Mouse (Mus musculus): ENCODE data around the gene Ferd3l. TPM values are rescaled to one million over a fixed set of nuclear protein-coding genes. Genes with fewer than 3 reads are reported as not detected.

Gene Ferd3l
- polyA plus RNA-seq, 1 experiment from 2014 or later, result 5.5 TPM

DNA sequence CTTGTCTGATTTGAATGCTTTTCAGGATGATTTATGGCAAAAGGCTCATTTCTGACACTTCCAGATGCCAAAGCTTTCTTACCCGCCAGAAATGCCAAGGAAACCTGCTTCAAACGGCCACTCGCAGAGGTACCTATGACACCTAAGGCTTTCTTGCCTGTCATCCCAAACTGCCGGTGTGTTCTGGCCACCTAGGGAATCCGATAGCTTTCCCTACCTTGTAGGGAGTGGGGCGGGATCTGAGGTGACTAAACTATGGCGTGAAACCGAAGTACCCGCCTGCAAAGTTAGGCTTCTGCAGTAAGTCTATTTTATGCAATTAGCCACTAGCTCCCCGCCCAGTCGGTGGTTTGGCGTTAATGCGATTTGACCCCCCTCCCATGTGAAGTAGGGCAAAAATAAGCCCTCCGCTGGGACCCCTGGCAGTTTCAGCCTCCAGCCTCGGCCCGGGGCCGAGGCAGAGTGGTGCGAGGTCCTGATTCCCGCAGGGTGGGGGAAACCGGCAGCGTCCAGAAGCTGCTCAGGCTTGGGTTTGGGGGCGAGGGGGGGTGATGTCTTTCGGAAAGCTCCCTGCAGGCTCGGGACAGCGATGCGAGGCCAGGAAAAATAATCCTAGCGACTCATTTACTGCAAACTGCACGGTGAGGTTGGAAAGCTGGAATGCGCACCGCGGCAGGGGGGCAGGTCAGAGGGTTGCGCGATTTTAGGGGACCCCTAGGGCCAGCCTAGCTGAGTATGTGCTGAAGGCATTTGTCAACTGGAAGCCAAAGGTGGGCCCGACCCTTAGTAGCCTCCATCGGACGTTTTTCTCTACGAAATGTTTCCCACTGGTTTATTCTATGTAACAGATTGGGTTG lies 40.0 kb downstream of the Ferd3l start:
- Histone ChIP-seq H3K4me1 (peaks cover 34% of the 10 kb centered on the region), H3K9me3 (replicated peaks) (no peaks in the 10 kb centered on the region), H3K27me3 (ENCODE audit: low read depth, poor library complexity, severe bottlenecking) (peaks cover 98% of the 10 kb centered on the region), H3K36me3 (no peaks in the 10 kb centered on the region), H3K4me3 (peak overlapping the region; percentile 43), H3K27ac (replicated peaks) (no peak overlapping the region)
- WGBS, result under 1% methylated on average over 37 of the region's 37 CpGs
- DNase-seq (ENCODE audit: low spot score), result peak; percentile 39

DNA sequence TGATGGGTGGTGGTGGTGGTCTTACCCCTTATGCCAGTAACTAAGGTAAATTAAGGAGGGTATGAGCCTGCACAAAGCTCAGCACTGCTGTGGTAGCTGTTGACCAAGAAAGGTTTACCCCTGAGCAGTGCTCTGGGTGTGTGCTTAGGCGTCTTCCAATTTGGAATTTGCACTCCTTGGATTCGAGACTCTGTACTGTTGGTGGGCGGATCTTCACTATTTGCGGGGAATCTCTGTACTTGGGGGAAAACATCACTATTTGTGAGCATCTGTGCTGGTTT lies 40.6 kb downstream of the Ferd3l start:
- peaks cover 94% of the 10 kb centered on the region for H3K27me3 ChIP-seq (ENCODE audit: low read depth, poor library complexity, severe bottlenecking)
- peak; percentile 24 for DNase-seq (ENCODE audit: low spot score)
- H3K9me3 ChIP-seq (replicated peaks), result no peaks in the 10 kb centered on the region
- no peak overlapping the region for H3K27ac ChIP-seq (replicated peaks)
- 7% methylated on average over 4 of the region's 4 CpGs for WGBS
- peaks cover 31% of the 10 kb centered on the region for H3K4me1 ChIP-seq
- no peaks in the 10 kb centered on the region for H3K36me3 ChIP-seq
- H3K4me3 ChIP-seq, result peak overlapping the region; percentile 43; the same call in 1 of the 2 replicates

Other genes with a start within 250 kb of the Ferd3l start
- gene Twist1, start 29.2 kb downstream of the Ferd3l start, polyA plus RNA-seq (2016; fragmentation: Nextera tagmentation; extraction: Ambion mirVana), result 7.6 and 8.5 TPM in 2 replicates

Measured in midbrain, embryonic 10.5 days (tissue).